Comparison of ENCODE assay signal across 19 mouse cellular contexts in genomic region chr13:31827820-31828332, GRCm38 (mm10). TPM values are rescaled to one million over a fixed set of nuclear protein-coding genes. Genes with fewer than 3 reads are reported as not detected.
DNase-seq lines count a peak whose midpoint lies in the region; ATAC-seq and TF ChIP-seq lines count a peak whose summit lies in the region.
"Had no signal": no experiment of that assay in that cellular context is flagged by ENCODE, and none has a peak within 500 bp of the region (broad histone marks: within the 10 kb centered on the region; RNA-seq: fewer than 3 reads in every experiment).

No protein-coding gene starts in this region.

- no peaks in the 10 kb centered on the region for H3K9me3 ChIP-seq in heart, embryonic 10.5 days
- no peaks in the 10 kb centered on the region for H3K9me3 ChIP-seq in midbrain, embryonic 11.5 days (ENCODE audit: control insufficient read depth, low read length)
- no peaks in the 10 kb centered on the region for H3K9me3 ChIP-seq in midbrain, embryonic 13.5 days
- no peaks in the 10 kb centered on the region for H3K9me3 ChIP-seq in stomach, postnatal 0 days (ENCODE audit: control insufficient read depth, low read length)
- H3K9me3 ChIP-seq: embryonic facial prominence, embryonic 10.5 days; hindbrain, embryonic 10.5 days had no signal

- intact Hi-C loops in heart, postnatal 10 days (cut with DNase I), result no loop called here

- no peak for ATAC-seq in midbrain, embryonic 11.5 days (ENCODE audit: low FRiP score)
- ATAC-seq in midbrain, embryonic 13.5 days, result no peak
- ATAC-seq in stomach, postnatal 0 days (ENCODE audit: low FRiP score, low TSS enrichment), result no peak
- ATAC-seq: forebrain, embryonic 14.5 days; inflammation-experienced regulatory T-cells, adult 6 months had no signal

- H3K27me3 ChIP-seq in heart, embryonic 10.5 days (ENCODE audit: insufficient read depth, poor library complexity, severe bottlenecking), result peaks cover 39% of the 10 kb centered on the region
- no peaks in the 10 kb centered on the region for H3K27me3 ChIP-seq in midbrain, embryonic 11.5 days (ENCODE audit: control insufficient read depth, insufficient read depth, low read length)
- H3K27me3 ChIP-seq in midbrain, embryonic 13.5 days, result peaks cover under 1% of the 10 kb centered on the region
- H3K27me3 ChIP-seq in stomach, postnatal 0 days (ENCODE audit: control insufficient read depth, insufficient read depth, low read length), result no peaks in the 10 kb centered on the region
- H3K27me3 ChIP-seq: CH12.LX had no signal

- peak; percentile 63 for TF ChIP-seq CTCF in layer of hippocampus, adult 2 months (conservative IDR thresholded peaks at IDR 0.05)
- TF ChIP-seq CTCF in stomach, postnatal 0 days (IDR thresholded peaks at IDR 0.05; ENCODE audit: low read depth), result peak; percentile 21; the same call in 1 of the 2 replicates

- peaks cover 24% of the 10 kb centered on the region for H3K4me1 ChIP-seq in heart, embryonic 10.5 days
- no peaks in the 10 kb centered on the region for H3K4me1 ChIP-seq in midbrain, embryonic 11.5 days (ENCODE audit: control insufficient read depth, insufficient read depth, low read length)
- no peaks in the 10 kb centered on the region for H3K4me1 ChIP-seq in midbrain, embryonic 13.5 days (replicated peaks)
- H3K4me1 ChIP-seq in stomach, postnatal 0 days (replicated peaks; ENCODE audit: control insufficient read depth, insufficient read depth), result no peaks in the 10 kb centered on the region

- 37% methylated on average over 3 of the region's 3 CpGs for WGBS in heart, embryonic 10.5 days
- 65% methylated on average over 3 of the region's 3 CpGs for WGBS in midbrain, embryonic 11.5 days
- WGBS in midbrain, embryonic 13.5 days, result 67% methylated on average over 3 of the region's 3 CpGs
- WGBS in stomach, postnatal 0 days, result 55% methylated on average over 3 of the region's 3 CpGs

- H3K9ac ChIP-seq in midbrain, embryonic 11.5 days (ENCODE audit: low read length), result no peak overlapping the region
- no peak overlapping the region for H3K9ac ChIP-seq in midbrain, embryonic 13.5 days (replicated peaks)
- H3K9ac ChIP-seq in stomach, postnatal 0 days (ENCODE audit: low read length), result no peak overlapping the region
- H3K9ac ChIP-seq: hindbrain, embryonic 14.5 days had no signal

- DNase-seq in heart, embryonic 10.5 days (ENCODE audit: low spot score), result peak; percentile 51
- no peak for DNase-seq in heart, postnatal 10 days
- no peak for DNase-seq in layer of hippocampus, adult 2 months (ENCODE audit: low spot score in 2 of 2)
- no peak for DNase-seq in layer of hippocampus, postnatal 10 days (ENCODE audit: low spot score in 2 of 2)
- peak; percentile 69 for DNase-seq in midbrain, embryonic 11.5 days (ENCODE audit: low spot score, missing footprints)
- no peak for DNase-seq in stomach, postnatal 0 days (ENCODE audit: low spot score)
- DNase-seq: adrenal gland, adult 2 months; adrenal gland, postnatal 25 days; cerebellum, adult 2 months; cerebellum, postnatal 10 days; gastrocnemius, postnatal 36 days; heart, adult 18-20 months had no signal

- H3K36me3 ChIP-seq in heart, embryonic 10.5 days, result no peaks in the 10 kb centered on the region
- no peaks in the 10 kb centered on the region for H3K36me3 ChIP-seq in midbrain, embryonic 11.5 days (ENCODE audit: control insufficient read depth, insufficient read depth, low read length)
- no peaks in the 10 kb centered on the region for H3K36me3 ChIP-seq in midbrain, embryonic 13.5 days
- H3K36me3 ChIP-seq in stomach, postnatal 0 days (ENCODE audit: control insufficient read depth, insufficient read depth, low read length), result no peaks in the 10 kb centered on the region
- H3K36me3 ChIP-seq: embryonic facial prominence, embryonic 10.5 days; hindbrain, embryonic 10.5 days had no signal

- no peak overlapping the region for H3K4me3 ChIP-seq in heart, embryonic 10.5 days
- H3K4me3 ChIP-seq in layer of hippocampus, adult 2 months, result no peak overlapping the region
- H3K4me3 ChIP-seq in midbrain, embryonic 11.5 days (ENCODE audit: low read depth, low read length), result no peak overlapping the region
- no peak overlapping the region for H3K4me3 ChIP-seq in midbrain, embryonic 13.5 days (replicated peaks)
- no peak overlapping the region for H3K4me3 ChIP-seq in stomach, postnatal 0 days (ENCODE audit: low read depth, low read length)
- H3K4me3 ChIP-seq: embryonic facial prominence, embryonic 10.5 days; hindbrain, embryonic 10.5 days had no signal

- no peak for TF ChIP-seq EP300 in stomach, postnatal 0 days (optimal IDR thresholded peaks at IDR 0.05)

- H3K27ac ChIP-seq in heart, embryonic 10.5 days, result no peak overlapping the region
- H3K27ac ChIP-seq in layer of hippocampus, adult 2 months, result no peak overlapping the region
- H3K27ac ChIP-seq in midbrain, embryonic 11.5 days (ENCODE audit: low read depth, low read length), result no peak overlapping the region
- no peak overlapping the region for H3K27ac ChIP-seq in midbrain, embryonic 13.5 days
- H3K27ac ChIP-seq in stomach, postnatal 0 days (replicated peaks), result no peak overlapping the region
- H3K27ac ChIP-seq: embryonic facial prominence, embryonic 10.5 days; hindbrain, embryonic 10.5 days; hindbrain, embryonic 14.5 days had no signal

- H3K4me2 ChIP-seq in midbrain, embryonic 11.5 days, result no peak overlapping the region
- no peak overlapping the region for H3K4me2 ChIP-seq in midbrain, embryonic 13.5 days (replicated peaks)
- no peak overlapping the region for H3K4me2 ChIP-seq in stomach, postnatal 0 days (replicated peaks; ENCODE audit: low read depth)
- H3K4me2 ChIP-seq: hindbrain, embryonic 14.5 days had no signal

RNA-seq across cellular contexts. Expression of gene Foxc1, which starts 21.4 kb away (rescaled TPM):
- polyA plus RNA-seq in heart, embryonic 10.5 days (2016; fragmentation: Nextera tagmentation; extraction: Ambion mirVana), result 1.4 and 2.0 TPM in 2 replicates
- total RNA-seq in heart, postnatal 10 days (2021), result 1 to 10 TPM; 7.0 to 7.8 TPM
- 1 to 10 TPM; 4.2 to 5.2 TPM for total RNA-seq in layer of hippocampus, adult 2 months (2021)
- total RNA-seq in layer of hippocampus, postnatal 10 days (2021), result 1 to 10 TPM; 5.6 to 6.2 TPM
- polyA plus RNA-seq in midbrain, embryonic 11.5 days (2014; fragmentation: Nextera tagmentation; extraction: Ambion mirVana), result 6.5 and 7.0 TPM in 2 replicates
- polyA plus RNA-seq in midbrain, embryonic 13.5 days (2015; fragmentation: Nextera tagmentation; extraction: Ambion mirVana), result 0.97 and 1.0 TPM in 2 replicates
- 0.13 and 0.15 TPM in 2 replicates for polyA plus RNA-seq in stomach, postnatal 0 days (2015; fragmentation: Nextera tagmentation; extraction: Ambion mirVana)
- total RNA-seq: CH12.LX had no signal
- polyA plus RNA-seq: inflammation-experienced regulatory T-cells, adult 6 months had no signal

Comparison
In these comparisons a context has a peak if more than half of its experiments do, and no peak if none do; other contexts are left out.
1. DNase-seq: peak in heart, embryonic 10.5 days (single experiment) and midbrain, embryonic 11.5 days (single experiment); none in heart, postnatal 10 days (0 of 2), layer of hippocampus, adult 2 months (0 of 2), layer of hippocampus, postnatal 10 days (0 of 2) and stomach, postnatal 0 days (single experiment).